Mouse (Mus musculus) midbrain, embryonic 11.5 days (tissue): ENCODE measurements around the gene Psmc1. TPM values are rescaled to one million over a fixed set of nuclear protein-coding genes. Genes with fewer than 3 reads are reported as not detected.

Experiments
- ATAC-seq: fragments of 200-750 bp; cut with Nextera tagmentation; 2 replicates; pipeline ENCODE4 v1.8.0; 2017; ENCODE audit warnings: moderate TSS enrichment, moderate library complexity; ENCODE audit not compliant: low FRiP score
- DNase-seq: peaks from one replicate; pipeline ENCODE4 v3.0.0; 2015; ENCODE audit warnings: low spot score; ENCODE audit errors: missing footprints
- H3K27ac ChIP-seq: fragments of 300-500 bp; sonication (generic); 2 replicates; pipeline ENCODE4 v1.5.1; 2014; ENCODE audit warnings: low read depth, low read length
- H3K27me3 ChIP-seq: fragments of 300-500 bp; sonication (generic); 2 replicates; pipeline ENCODE4 v1.6.1; 2014; ENCODE audit warnings: mild to moderate bottlenecking, low read length, moderate library complexity, mixed read lengths; ENCODE audit not compliant: control insufficient read depth, insufficient read depth
- H3K36me3 ChIP-seq: fragments of 300-500 bp; sonication (generic); 2 replicates; pipeline ENCODE4 v1.6.1; 2014; ENCODE audit warnings: mild to moderate bottlenecking, low read length, moderate library complexity, mixed read lengths; ENCODE audit not compliant: control insufficient read depth, insufficient read depth
- H3K4me1 ChIP-seq: fragments of 300-500 bp; sonication (generic); 2 replicates; pipeline ENCODE4 v1.6.1; 2014; ENCODE audit warnings: low read length; ENCODE audit not compliant: control insufficient read depth, insufficient read depth
- H3K4me2 ChIP-seq: fragments of 300-500 bp; sonication (generic); 2 replicates; pipeline ENCODE4 v1.6.1; 2014; ENCODE audit warnings: mild to moderate bottlenecking, moderate library complexity
- H3K4me3 ChIP-seq: fragments of 300-500 bp; sonication (generic); 2 replicates; pipeline ENCODE4 v1.5.1; 2014; ENCODE audit warnings: low read depth, low read length
- H3K9ac ChIP-seq: fragments of 300-500 bp; sonication (generic); 2 replicates; pipeline ENCODE4 v1.6.1; 2014; ENCODE audit warnings: low read length
- H3K9me3 ChIP-seq: fragments of 300-500 bp; sonication (generic); 2 replicates; pipeline ENCODE4 v1.6.1; 2016; ENCODE audit warnings: low read length; ENCODE audit not compliant: control insufficient read depth
- WGBS: fragments of 180-500 bp; shearing (Covaris S2); extraction: QIAGEN DNeasy Blood & Tissue Kit; methylation state at CpG from one replicate; pipeline ENCODE4 v1.1.7; 2014; 5-methylcytosine and 5-hydroxymethylcytosine counted together
- polyA plus RNA-seq: library from polyadenylated mRNA; unstranded; fragments of >200 nt; fragmentation: Nextera tagmentation; extraction: Ambion mirVana; gene quantifications from 2 replicates; pipeline ENCODE4 v1.2.1, GENCODE M21; 2014

Gene Psmc1
- 448 and 451 TPM in 2 replicates for polyA plus RNA-seq

DNA sequence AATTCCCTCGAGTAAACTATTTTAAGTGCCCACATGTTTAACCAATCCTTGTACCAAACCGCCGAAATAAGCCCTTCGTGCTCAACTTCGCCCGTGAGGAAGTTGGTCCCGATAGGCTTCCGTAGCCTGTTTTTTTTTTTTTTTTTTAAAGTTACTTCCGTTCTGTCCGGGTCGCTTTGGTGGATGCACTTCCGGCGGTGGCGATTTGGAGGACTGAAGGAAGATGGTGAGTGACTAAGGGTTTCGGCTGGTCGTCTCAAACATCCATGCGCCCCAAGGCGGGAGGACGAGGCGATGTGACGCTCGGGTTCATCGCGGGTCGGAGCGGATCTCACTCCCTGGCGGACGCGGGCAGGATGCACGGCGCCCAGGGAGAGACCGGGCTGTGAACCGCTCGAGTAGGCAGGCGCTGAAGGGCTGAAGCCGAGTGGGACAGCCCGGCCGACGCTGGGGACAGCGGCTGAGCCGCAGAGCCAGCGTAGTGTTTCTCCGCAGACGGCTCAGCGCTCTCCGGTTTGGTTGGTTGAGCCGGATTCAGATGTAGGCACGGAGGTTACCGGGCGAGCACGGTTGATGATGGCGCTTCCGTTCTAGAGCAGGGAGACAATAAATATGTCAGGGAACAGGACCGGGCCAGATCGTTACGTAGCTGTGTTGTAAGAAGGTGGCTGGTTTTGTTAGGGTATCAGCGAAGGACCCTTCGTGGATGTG is at the start of gene Psmc1:
Gene Psmc1 (plus strand): TSS at position 169 of the 711 bp plus-strand sequence.
- Histone ChIP-seq H3K27ac (peak within 1 kb of the TSS; percentile 76), H3K4me2 (peak within 1 kb of the TSS; percentile 58), H3K4me1 (peaks cover 10% of the 10 kb centered on the region), H3K36me3 (peaks cover 9% of the 10 kb centered on the region), H3K4me3 (peak within 1 kb of the TSS; percentile 77), H3K9ac (peak within 1 kb of the TSS; percentile 92), H3K9me3 (no peaks in the 10 kb centered on the region), H3K27me3 (no peaks in the 10 kb centered on the region)
- DNase-seq (peak; percentile 99), ATAC-seq (peak; percentile 85)
- WGBS, result under 1% methylated on average over 58 of the region's 58 CpGs

DNA sequence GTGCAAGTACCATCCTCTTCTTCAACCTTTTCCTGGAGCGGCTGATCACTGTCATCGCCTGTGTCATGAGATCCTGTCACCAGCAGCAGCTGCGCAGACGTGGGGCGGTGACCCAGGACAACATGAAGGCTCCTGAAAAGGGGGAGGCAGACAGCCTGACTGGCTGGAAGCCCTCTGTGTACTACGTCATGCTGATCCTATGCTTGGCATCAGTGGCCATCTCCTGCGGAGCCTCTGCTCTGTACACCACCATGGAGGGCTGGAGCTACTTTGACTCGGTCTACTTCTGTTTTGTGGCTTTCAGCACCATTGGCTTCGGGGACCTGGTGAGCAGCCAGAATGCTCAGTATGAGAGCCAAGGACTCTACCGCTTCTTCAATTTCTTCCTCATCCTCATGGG is 48.9 kb upstream of the Psmc1 start:
- no peak for ATAC-seq
- Histone ChIP-seq H3K27ac (no peak overlapping the region), H3K4me3 (no peak overlapping the region), H3K9me3 (no peaks in the 10 kb centered on the region), H3K4me2 (no peak overlapping the region), H3K4me1 (no peaks in the 10 kb centered on the region), H3K27me3 (no peaks in the 10 kb centered on the region), H3K36me3 (no peaks in the 10 kb centered on the region), H3K9ac (no peak overlapping the region)
- 92% methylated on average over 10 of the region's 10 CpGs for WGBS
- DNase-seq, result no peak

DNA sequence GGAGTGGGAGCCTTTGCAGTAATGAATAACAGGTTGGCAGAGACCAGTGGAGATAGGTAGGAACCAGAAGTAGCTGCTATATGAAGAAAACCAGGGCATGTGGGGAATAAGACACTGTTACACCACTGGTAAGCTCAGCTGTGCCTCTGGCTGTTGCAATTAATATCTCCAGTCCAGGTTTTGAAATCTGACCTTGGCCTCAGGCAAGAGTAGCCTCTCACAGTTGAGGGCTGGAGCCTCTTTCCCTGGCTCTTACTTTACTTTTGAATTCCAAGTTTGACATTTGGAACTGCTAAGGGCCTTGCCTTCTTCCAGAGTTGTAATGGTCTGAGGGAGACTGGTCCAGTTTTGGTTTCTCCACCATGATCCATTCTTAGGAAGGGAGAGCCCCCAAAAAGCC is 48.1 kb upstream of the Psmc1 start:
- Histone ChIP-seq H3K9ac (no peak overlapping the region), H3K9me3 (no peaks in the 10 kb centered on the region), H3K27me3 (no peaks in the 10 kb centered on the region), H3K4me2 (no peak overlapping the region), H3K27ac (no peak overlapping the region), H3K4me1 (no peaks in the 10 kb centered on the region), H3K36me3 (no peaks in the 10 kb centered on the region), H3K4me3 (no peak overlapping the region)
- no peak for ATAC-seq
- no peak for DNase-seq

DNA sequence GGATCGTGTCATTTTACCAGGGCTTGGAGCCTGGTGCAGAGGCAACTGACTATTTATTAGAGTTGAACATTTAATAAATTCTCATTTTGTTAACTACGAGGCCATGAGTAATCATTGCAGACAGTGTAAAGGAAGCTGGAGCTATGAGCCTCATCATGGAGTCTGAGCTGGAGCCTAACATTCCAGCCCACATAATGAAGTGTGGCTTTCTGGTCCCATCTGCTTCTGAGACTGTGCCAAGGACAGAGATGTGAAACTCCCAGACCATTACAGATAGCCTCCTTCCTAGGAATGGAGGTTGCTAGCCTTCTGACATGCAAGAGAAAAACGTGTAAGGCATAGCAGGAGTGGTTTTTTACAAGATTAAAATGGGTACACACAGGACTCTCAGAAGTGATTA is 47.4 kb upstream of the Psmc1 start:
- H3K36me3 ChIP-seq, result no peaks in the 10 kb centered on the region
- 76% methylated on average over 3 of the region's 3 CpGs for whole genome bisulfite sequencing
- no peak for DNase-seq

DNA sequence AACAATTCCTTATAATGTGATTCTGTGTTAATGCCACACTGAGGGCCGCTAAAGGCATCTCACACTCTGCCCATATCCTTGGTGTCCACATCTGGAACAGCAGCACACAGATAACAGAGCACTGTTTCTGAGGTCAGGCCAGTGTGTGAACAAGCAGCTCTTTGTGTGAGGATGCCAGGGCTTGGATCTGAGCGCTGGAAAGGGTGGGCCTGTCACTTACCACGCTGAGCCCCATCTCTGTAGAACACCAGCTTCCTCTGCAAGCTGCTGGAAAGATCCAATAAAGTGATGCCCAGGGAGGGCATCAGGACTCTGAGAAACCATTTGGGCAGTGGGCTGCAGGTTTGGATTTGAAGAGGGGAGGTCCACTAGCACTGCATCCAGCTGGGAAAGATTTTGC is 44.8 kb upstream of the Psmc1 start:
- H3K4me1 ChIP-seq, result no peaks in the 10 kb centered on the region
- H3K4me3 ChIP-seq, result no peak overlapping the region
- no peaks in the 10 kb centered on the region for H3K36me3 ChIP-seq
- DNase-seq, result no peak
- no peaks in the 10 kb centered on the region for H3K27me3 ChIP-seq
- 86% methylated on average over 3 of the region's 3 CpGs for WGBS
- no peak overlapping the region for H3K4me2 ChIP-seq
- no peak for ATAC-seq
- no peaks in the 10 kb centered on the region for H3K9me3 ChIP-seq
- H3K27ac ChIP-seq, result no peak overlapping the region
- no peak overlapping the region for H3K9ac ChIP-seq

More for the DNA sequence above, 47.4 kb upstream of the Psmc1 start:
- Histone ChIP-seq H3K9me3 (no peaks in the 10 kb centered on the region), H3K27ac (no peak overlapping the region), H3K4me1 (no peaks in the 10 kb centered on the region), H3K27me3 (no peaks in the 10 kb centered on the region), H3K9ac (no peak overlapping the region), H3K4me3 (no peak overlapping the region), H3K4me2 (no peak overlapping the region)
- no peak for ATAC-seq

DNA sequence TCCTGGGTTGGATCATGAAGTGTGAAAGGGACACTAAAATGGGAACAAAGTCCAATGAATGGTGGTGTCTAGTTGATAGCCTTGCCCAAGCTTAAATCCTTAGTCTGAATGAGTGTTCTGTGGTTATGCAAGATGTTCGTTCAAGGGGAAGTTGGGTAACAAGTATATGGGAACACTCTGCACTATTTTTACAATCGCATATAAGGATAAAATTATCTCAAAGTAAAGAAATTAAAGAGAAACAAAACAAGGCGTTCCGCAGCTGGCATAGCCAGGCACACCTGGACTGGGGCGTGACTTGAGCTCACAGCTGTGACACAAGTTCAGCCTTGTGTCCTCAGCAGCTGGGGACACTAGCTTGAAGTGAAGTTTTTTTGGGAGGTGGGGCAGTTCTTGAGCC is 42.5 kb upstream of the Psmc1 start:
- Histone ChIP-seq H3K4me3 (no peak overlapping the region), H3K9me3 (no peaks in the 10 kb centered on the region), H3K4me2 (no peak overlapping the region), H3K27me3 (no peaks in the 10 kb centered on the region), H3K4me1 (no peaks in the 10 kb centered on the region), H3K36me3 (no peaks in the 10 kb centered on the region), H3K27ac (no peak overlapping the region), H3K9ac (no peak overlapping the region)
- WGBS, result 92% methylated on average over 5 of the region's 5 CpGs
- ATAC-seq (no peak), DNase-seq (no peak)

DNA sequence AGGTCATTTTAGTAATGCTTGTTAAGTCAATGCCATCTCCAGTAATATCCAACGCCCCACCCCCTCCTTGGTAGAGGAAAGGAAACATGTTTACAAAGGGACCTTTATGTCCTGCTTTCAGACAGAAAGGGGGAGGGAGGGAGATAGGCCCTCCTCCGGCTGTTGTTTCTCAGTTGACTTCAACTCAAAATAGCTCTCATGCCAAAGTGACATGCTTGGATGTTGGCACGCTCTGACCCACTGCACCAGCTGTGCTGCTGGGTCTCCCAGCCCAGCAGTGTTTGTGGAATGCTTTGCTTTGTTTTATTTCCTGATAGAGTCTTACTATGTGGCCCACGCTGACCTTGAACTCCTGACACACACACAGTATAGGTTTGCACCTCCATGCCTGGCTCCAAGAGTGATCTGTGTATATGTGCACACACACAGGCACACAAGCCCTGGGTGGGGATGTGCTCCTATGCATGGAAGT is 36.7 kb upstream of the Psmc1 start:
- Histone ChIP-seq H3K4me2 (no peak overlapping the region), H3K36me3 (no peaks in the 10 kb centered on the region), H3K27me3 (no peaks in the 10 kb centered on the region), H3K9me3 (no peaks in the 10 kb centered on the region), H3K9ac (no peak overlapping the region), H3K27ac (no peak overlapping the region), H3K4me1 (no peaks in the 10 kb centered on the region), H3K4me3 (no peak overlapping the region)
- WGBS, result 76% methylated on average over 4 of the region's 4 CpGs
- ATAC-seq (no peak), DNase-seq (no peak)

DNA sequence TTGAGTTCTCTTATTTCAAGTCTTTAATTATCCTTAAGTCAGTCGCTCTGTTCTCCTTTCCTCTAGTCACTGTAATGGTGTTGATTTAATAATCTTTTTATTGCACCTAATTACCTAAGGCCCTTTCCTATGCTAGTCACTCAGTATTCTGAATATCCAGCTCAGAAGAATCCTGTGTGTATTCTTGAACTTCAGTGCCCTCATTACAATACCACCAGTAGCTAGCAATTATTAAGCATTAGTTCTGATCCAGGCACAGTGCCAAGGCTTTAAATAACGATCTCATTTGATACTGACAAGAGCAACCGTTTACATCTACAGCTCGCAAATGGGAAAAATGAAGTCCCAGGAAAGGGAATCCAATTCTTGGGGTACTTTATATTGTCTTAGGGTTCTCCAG is 34.2 kb upstream of the Psmc1 start:
- Histone ChIP-seq H3K27ac (no peak overlapping the region), H3K36me3 (no peaks in the 10 kb centered on the region), H3K4me1 (no peaks in the 10 kb centered on the region), H3K4me2 (no peak overlapping the region), H3K4me3 (no peak overlapping the region), H3K9ac (no peak overlapping the region), H3K9me3 (no peaks in the 10 kb centered on the region), H3K27me3 (no peaks in the 10 kb centered on the region)
- DNase-seq (no peak), ATAC-seq (no peak)
- WGBS, result 92% methylated on average over 4 of the region's 4 CpGs

DNA sequence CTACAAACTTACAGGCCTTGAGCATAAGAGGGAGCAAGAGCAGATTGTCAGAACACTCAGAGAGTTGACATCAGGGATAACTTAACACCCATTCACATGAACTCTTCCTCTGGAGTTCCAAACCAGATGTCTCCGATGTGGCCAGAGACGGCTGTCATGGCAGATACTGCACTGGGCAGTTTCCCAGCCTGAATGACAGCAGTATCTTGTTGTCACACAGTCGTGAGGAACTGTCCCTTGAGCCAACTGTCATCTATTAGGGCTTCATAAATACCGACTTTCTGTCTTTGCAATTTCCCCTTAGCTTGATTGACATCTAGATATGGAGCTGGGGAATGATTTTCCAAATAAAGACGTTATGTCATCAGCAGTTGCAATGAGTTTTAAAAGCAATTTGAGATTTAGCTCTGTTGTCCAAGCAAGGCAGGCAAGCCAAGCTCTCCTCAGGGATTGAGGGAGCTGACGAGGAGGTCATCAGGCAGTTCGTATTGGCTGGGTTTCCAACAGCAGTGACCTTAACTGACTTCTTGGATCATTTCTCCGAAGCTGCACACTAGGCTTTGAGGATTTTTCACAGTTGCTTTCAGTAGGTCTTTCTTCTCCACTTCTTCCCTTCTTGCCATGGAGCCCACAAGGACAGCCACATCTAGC is 30.2 kb upstream of the Psmc1 start:
- Histone ChIP-seq H3K9ac (no peak overlapping the region), H3K27ac (no peak overlapping the region), H3K4me1 (no peaks in the 10 kb centered on the region), H3K36me3 (no peaks in the 10 kb centered on the region), H3K27me3 (no peaks in the 10 kb centered on the region), H3K9me3 (no peaks in the 10 kb centered on the region), H3K4me3 (no peak overlapping the region), H3K4me2 (no peak overlapping the region)
- DNase-seq, result no peak
- WGBS, result 83% methylated on average over 8 of the region's 8 CpGs
- ATAC-seq, result no peak
